Mouse (Mus musculus) layer of hippocampus, postnatal 25 days (tissue): ENCODE measurements at regions not wholly inside any gene's neighbourhood (a gene's known extent, or its start where the extent isn't known, plus 50 kb on each side); places are given as distances from the start of the nearest gene placed in this dataset.
"Not testable (repeated sequence)": the region's sequence is repeated elsewhere in the genome, so short reads cannot be mapped to it uniquely, and the experiment has no call there.

Experiments used
- DNase-seq, 2 experiments: peaks; one replicate each; pipeline ENCODE4 v3.0.0; 2022; ENCODE audit warnings: mixed read lengths in 2 of 2, low spot score in 1 of 2; ENCODE audit errors: extremely low spot score in 1 of 2

DNA sequence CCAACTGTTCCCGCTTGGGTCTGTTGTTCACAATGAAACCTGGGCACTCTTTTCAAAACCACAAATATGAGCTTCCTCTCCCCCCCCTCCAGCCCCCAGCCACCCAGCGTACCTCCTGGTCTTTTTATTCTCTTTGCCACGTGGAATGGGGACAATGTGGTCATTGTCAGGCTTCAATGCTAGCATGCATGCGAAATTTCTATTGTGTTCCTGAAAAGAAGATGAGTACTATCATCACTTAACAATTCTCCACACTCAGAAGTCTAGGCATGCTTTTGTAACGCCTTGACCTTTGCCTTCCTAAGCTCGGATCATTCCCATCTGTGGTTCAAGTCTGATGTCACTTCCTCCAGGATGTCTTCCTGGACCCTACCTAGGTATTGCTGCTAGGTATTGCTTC is 202.2 kb downstream of the Trim29 start:
- DNase-seq, result no peak

DNA sequence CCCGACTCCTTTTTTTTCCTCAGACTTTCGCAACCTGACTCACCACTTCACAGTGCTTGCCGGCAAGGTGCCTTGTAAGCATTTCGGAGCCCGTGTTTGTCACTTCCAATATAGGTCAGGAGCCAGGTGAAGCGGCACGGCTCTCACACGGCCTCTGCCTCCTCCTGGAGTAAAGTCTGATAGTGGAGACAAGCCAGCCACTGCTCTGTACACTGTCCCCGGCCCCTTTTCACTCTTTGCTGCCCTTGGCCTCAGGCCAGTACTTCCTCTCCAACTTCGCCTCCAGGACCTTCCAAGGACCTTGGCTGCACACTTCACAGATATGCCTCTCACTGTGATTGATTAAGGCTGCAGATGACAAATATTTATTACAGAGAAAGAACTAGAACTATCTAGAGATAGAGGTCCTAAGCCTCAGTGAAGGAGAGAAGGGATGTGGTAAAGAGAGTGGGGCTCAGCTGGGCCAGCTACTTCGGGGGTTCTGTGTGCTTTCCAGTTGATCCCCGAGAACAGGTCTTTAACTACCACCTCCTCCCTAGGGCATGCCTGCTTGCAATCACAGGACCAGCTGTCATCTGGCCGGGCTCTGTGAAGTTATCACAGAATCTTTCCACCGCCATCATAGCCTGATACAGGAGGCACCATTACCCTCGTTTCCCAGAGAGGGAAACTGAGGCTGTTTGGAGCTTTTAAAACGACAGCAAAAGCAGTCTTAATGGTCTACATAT is 204.2 kb downstream of the Trim29 start:
- no peak for DNase-seq

DNA sequence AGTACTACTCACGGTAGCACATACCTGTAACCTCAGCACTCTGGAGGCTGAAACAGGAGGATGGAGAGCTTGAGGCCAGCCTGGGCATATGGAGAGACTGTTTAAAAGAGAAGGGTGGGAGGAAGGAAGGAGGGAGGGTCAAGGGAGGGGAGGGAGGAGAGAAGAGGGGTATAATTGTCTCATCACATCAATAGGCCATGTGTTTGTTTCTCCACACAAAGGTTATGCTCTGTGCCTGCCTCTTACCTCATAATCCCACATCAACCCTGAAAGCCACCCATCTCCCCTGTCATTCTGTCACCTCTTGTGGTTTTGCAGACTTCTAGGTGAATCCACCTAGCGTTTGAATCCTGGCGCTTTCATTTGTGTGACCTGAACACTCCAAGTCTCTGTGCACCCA is 210.3 kb downstream of the Trim29 start:
- DNase-seq, result no peak

DNA sequence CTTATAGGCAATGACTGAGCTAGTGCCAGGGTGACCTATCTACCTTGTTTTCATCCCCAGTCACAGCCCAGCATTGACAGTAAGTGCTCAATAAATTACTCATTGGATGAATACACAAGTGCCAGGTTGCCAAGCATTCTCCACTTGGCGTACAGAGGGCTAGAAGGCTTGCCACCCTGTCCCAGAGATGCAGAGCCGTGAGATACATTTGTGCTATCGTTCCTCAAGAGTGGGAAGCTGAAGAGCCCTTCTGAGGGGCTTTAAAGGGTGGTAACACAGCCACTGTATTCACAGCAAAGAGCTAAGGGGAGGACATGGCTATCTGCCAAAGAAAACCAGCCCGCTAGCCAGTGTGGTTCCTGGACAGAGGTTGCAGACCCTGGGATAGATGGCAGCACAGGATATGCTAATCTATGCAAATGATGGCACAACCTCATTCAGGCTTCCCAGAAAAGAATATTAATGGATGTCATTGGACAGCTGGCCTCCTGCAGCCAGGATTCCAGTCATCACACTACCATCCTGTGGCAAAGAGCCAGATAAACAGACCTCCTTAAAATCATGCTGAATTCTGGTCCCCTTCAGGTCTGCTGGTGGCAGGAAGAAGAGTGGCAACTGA is 214.4 kb downstream of the Trim29 start:
- DNase-seq, result no peak

DNA sequence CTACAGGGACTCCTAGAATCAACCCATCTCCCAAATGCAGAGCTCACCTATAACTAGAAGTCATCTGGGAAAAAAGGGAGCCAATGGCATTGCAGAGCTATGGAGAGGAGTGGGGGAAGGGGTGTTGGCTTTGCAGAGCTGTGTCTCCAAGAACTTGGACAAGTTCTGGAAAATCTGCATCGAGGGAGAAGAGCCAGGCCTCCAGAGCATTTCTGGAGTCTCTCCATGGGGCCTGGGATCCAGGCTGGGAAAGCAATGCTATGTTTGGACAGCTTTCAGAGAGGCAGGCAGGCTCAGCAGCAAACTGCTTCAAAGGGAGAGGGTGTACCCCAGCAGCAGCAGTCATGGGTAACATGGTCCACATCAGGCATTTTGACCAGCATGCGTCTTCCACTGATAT is 211.6 kb upstream of the Nectin1 start:
- no peak for DNase-seq

DNA sequence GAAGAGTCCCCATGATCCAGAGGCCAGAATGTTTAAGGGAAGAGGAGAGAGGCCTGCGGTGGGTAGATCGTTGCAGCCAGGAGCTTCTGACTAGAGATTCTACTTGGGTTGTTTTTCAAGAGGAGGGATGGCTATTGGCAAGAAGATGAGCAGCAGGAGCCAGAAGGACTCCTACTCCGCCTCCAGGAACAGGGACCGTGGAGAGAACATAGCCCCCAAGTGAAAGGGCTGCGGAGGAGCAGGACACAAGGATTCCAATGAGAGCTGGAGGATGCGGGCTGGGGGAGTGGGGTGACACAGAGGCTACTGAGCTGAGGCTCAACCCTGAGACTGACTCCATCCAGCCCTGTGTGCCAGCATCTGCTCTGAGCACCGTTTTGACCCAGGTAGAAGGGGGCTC is 207.8 kb upstream of the Nectin1 start:
- no peak for DNase-seq

DNA sequence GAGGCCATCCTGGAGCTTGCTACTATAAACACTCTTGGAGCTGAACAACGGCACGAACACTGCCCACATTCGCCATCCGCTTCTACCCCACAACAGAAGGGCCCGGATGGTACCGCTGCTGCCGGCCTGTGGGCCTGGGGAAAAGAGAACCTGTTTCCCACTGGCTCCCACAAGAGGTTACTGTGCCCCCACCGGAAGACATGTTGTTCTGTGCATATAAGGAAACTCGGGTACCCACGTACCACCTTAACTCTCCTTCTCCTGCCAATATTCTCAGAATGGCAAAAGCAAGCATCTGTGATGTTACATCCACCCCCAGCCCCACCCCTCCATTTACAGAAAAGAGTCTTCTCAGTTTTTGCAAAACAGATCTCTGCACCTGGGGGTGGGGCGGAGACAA is 206.7 kb upstream of the Nectin1 start:
- peak; percentile 41 to 46 for DNase-seq

DNA sequence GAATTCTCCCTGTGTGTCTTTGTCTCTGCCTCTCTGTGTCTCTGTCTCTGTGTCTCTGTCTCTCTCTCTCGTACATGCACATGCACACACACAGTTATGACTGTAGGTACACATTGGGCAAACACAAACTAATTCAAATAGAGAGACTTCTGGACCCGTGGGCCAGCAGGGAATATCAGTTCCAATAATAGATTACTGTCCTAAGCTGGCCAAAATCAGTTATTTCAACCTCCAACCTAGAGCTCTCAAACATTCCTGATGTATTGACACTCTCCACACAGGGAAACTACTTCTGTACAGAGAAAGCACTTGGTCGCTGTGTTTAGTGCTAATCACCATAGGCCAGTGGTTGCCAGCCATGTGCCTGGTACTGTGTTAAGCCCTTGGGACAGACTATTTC is 203.7 kb upstream of the Nectin1 start:
- DNase-seq, result no peak

DNA sequence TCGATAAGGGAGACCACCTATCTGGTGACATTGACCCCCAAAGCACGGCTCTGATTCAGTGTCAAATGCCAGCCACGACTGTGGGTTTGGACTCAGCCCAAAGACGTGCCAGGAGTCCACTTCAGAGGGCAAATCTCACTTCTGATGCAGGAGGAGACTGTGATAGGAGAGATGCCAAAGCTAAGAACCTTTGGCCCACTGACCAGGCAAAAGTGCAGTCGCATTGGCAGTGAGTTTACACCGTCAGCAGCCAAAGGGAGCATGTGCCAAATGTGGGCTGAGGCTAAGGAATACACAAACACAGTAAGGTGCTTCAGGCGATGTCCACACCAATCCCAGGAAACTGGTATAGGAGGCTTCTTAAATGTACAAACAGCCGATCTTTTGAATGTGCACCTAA is 202.6 kb upstream of the Nectin1 start:
- no peak for DNase-seq

DNA sequence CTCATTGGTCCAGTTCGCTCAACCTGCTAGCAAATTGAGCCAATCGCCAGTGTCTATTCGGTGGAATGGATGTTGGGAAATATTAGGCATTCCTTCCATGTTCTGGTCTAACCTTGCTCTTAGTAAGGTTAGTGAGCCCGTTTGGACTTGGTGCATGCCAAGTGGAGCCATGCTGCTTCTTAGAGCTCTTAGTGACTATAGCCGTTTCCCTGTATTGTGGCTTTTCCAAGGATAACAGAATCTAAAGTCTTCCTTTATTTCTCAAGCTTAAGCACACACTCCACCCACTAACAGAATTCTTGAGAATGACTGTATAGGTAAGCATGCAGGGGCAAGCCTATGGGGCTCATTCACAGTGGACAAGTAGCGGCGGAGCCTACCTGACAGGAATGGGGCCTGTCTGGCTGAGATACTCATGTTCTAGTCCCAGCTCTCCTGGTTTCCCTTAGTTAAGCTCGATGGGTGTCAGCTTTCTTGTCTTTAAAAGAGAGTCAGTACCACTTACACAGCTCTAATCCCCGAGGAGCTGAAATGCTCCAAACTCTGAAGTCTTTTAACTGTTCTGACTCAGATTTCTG is 201.6 kb upstream of the Nectin1 start:
- DNase-seq, result no peak

DNA sequence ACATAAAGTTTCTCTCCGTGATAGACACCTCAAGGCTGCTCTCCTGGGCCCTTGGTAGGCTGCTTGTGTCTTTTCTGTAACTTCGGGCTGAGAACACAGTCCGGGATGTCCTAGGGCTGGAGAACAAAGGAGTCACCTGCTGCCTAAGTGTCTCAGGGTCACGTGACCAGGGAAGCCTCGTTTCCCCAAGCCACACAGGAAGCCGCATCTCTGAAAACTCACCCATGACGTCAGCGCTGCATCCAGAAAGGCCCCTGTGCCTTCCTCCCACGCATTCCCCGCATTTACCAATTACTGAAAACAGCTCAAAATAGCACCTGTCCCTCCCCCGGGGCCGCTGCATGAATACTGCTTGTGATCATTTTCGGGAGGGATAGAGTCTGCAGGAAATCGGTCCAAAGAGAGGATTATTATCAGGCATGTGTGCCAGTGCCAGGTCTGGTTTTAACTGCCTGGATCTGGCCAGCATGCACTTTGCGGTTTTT is 198.7 kb upstream of the Nectin1 start:
- peak in 1 of 2 experiments; percentile 41 for DNase-seq

DNA sequence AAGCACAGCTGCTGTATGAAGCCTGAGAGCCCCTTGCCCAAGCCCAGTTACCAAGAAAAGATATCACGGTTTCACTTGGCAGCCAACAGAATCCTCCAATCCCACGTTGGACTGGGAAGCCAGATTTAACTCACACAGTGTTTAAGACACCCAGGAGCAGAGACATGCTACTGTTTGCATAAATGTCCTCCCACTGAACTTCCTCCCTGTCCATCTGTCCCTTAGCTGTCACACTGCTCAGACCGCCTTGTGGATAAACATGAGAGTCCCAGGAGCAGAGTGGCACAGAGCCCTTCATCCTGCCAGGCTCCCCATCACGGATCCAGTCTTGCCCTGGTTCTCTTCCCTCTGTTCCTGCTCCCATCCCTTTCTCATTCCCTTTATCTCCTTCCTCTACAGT is 194.9 kb upstream of the Nectin1 start:
- DNase-seq, result no peak

DNA sequence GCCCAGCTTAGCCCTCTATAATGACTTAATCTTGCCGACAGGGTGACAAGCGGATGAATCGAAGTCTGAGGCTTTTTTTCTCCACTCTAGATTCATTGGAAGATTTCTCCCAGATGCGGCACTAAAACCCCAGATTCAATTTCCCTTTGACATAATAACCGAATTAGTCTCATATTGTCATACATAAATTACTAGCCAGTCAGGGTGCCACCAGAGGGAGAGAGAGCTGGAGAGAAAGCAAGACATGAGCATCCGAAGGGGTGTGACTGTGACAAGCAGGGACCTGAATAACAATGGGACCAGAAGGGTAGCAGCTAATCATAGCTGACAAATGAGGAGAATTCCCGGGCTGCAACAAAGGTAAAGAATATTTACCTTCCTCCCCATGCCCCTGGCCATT is 194.5 kb upstream of the Nectin1 start:
- DNase-seq, result no peak

DNA sequence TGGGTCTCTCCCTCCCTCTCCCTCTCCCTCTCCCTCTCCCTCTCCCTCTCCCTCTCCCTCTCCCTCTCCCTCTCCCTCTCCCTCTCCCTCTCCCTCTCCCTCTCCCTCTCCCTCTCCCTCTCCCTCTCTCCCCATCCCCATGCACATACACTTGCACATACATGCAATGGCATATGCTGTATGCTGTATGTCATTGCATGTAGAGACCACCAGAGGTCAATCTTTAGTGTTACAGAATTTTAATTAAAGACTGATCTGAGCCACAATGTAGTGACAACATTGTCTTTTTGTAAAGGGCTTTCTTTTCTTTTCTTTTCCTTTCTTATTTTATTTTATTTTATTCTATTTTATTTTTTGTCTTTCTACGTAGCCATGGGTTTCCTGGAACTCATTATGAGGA is 191.0 kb upstream of the Nectin1 start:
- DNase-seq, result not testable (repeated sequence)

DNA sequence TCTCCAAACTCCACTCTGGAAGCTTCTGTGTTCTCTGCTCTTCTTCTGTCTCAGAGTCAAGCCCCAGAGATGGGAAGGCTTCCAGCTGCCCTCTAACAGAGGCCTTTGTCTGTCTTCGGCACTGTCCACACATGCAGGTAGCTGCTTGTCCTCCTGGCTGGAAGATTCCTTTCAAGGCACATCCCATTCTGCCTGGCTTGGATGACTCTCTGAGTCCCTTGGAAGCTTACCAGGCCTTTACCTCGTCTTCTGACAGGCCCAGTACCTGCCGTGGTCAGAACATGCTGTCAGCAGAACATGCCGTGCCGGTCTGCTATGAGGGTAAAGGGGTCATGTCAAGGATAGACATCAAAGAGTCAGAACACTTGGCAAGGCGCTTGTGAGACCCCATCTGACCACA is 181.8 kb upstream of the Nectin1 start:
- no peak for DNase-seq

DNA sequence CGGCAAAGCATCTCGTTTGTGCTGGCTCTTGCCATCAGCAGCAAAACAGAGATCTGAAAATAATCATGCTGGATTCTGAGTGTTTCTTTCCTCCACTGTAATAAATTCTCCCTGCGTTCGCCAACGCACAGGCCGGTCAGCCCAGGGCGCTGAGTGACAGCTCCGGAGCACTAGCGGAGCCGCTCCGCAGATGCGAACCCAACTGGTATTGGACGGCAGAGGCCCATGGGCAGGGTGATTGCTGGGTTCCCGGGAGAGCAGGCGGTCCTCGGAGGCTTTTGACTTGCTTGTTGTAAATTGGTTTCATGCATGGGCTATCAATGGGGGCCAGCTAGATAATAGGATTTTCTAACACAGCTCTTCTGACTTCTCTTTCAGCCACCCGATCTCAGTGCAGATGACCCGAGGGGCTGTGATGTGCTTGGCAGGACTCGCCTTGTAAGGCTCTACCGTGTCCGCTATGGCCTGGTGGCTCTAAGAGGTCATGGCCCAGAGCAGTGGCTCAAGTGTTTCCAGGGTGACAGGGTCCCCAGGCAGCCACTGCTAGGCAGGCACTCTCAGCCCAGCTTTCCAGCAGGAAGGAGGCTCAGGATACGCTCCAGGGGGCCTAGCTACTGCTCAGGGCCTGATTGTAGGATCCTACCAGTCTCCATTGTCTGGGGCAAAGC is 179.4 kb upstream of the Nectin1 start:
- no peak for DNase-seq

DNA sequence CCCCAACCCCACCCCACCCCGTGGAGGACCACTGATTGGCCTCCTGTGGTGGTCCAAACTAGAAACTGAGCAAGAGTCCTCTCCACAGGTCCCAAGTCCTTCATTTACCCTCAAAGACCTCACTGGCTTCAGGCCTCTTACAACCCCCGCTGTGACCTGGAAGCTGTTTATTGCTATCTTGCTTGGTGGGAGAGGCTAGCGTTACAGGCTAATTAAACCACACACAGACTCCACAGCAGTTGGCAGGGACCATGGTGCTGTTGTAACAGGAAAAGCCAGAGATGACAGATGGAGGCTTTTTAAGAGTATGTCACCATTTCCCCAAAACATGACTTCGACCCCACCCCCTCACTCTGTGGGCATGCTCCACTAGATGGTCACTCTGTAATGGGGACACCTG is 174.9 kb upstream of the Nectin1 start:
- no peak for DNase-seq

DNA sequence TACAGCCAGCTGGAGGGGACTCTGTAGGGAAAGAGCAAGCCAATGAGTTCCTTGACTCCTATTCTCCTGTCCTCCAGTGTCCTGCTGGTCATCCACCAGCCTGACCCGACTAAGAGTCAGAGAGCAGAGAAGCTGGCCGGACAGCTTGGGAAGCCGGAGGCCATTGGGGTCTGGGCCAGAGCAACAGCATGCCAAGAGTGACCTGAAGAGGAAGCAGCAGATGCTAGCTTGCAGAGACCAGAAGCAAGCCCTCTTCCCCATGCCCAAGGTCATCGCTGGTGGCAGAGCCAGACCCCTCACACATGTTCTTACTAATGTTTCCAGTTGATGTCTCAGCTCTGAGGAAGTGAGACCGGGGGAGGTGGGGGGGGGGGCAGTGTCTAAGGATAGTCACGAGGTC is 172.7 kb upstream of the Nectin1 start:
- DNase-seq, result no peak

DNA sequence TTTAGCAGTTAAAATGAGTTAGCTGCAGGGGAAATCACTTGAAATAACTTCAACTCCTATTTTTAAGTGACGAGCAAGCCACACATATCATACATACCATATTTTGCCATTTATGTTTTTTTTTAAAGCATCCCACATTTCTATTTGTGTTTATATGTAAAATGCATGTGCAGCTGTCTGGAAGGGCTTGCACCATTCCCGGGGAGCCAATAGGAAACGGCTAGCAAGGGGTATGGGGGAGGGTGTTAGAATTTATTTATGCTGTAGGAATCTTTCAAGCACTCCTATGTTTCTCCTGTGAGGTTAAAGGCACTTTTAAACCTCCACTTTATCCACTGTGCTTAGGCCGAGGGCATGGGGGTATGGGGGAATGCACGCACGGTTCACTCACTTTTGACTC is 168.1 kb upstream of the Nectin1 start:
- DNase-seq, result no peak

DNA sequence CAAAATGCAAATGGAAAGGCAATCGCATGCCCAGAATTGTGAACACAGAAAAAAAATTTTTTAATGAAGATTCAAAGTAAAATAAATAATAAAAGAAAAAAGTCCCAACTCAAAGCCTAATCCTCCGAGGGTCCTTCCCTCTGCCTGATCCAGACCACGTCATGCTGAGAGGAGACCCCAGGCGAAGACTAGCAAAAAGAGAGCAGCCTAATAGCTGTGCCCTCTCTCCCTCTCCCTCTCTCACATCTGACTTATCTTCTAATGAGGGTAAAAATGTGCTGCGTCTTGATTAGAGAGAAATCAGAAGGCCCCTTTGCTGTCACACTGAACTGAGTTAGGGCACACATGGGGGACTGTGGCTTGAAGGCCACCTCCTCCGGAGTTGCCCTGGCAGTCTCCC is 163.1 kb upstream of the Nectin1 start:
- no peak for DNase-seq

DNA sequence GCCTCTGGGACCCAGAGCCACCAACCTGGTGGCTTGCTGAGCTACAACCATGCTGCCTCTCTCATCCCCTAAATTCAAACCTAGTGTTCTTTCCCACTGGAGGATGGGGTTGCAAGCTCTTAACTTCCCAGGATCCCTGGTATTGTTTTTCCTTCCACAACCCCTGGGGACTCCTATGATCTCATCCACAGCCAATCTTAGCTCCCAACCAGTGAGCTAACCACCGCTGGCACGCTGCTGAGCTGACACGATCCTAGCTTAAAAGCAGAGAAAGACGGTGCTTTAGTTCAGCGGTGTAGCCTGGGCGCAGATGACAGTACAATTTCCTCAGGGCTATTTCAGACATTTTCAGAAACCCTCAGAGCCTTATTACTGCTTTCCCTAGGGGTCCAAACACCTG is 158.2 kb upstream of the Nectin1 start:
- DNase-seq, result no peak
